Mouse (Mus musculus): ENCODE data around the gene Rrh. TPM values are rescaled to one million over a fixed set of nuclear protein-coding genes. Genes with fewer than 3 reads are reported as not detected.
"Not testable (repeated sequence)": the region's sequence is repeated elsewhere in the genome, so short reads cannot be mapped to it uniquely, and the experiment has no call there.

The Rrh gene
- polyA plus RNA-seq, 1 experiment from 2014 or later = not detected

DNA sequence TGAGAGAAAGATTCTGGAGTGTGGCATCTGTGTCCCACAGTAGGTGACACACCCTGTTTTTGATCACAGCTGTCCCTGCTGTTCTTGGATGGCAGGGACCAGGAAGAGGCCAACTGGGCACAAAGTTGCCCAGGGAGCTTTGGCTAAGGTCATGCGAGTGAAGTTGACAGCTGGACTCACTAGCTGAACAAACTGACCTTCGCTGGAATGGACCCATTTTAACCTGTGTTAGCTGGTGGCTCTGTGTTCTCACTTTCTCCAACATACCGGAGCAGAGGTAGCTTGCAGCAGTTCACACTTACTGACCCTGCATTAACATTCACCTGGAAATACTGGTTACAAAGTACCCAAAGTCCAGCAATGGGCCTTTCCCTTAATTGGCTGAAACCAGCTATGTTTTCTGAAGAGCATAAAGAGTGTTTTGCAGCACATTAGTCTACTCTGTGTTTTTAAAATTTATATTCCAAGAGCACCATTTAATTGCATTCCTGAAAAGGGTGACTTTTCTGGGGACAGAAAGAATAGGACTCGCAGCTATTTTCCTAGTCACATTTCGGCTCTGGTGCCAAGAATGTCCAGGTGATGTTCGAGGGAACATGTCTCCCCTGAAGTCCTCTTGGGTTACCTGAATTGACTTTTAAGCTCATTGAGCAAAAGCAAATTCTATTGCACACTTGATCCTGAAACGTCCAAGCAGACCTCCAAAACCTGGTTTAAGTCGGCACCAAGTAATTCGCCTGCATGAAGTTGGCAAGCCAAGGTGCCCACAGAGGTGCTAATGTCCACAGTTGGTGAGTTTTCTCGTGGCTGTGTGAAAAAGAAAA lies 55.2 kb downstream of the Rrh start:
- WGBS = 78% methylated on average over 10 of the region's 10 CpGs
- Histone ChIP-seq H3K36me3 (no peaks in the 10 kb centered on the region), H3K27me3 (ENCODE audit: insufficient read depth, poor library complexity, severe bottlenecking) (no peaks in the 10 kb centered on the region), H3K9me3 (no peaks in the 10 kb centered on the region), H3K4me3 (no peak overlapping the region), H3K4me1 (no peaks in the 10 kb centered on the region), H3K27ac (no peak overlapping the region)
- DNase-seq (ENCODE audit: low spot score) = no peak

DNA sequence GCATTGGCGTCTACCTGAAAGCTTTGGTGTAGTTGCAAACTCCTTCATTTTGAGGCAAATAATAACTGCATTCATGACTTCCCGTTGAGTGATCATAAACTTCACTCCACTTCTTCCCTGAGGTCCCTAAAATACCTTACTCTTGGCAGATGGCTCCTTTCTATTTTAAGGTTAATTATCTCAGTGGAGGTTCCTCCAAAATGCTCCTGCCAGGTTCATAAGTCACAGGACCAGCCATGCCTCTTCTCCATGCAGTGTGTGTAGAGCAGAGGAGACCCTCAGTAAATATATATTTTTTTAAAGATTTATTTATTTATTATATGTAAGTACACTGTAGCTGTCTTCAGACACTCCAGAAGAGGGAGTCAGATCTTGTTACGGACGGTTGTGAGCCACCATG lies 56.3 kb downstream of the Rrh start:
- H3K4me1 ChIP-seq = no peaks in the 10 kb centered on the region
- H3K9me3 ChIP-seq = no peaks in the 10 kb centered on the region
- DNase-seq (ENCODE audit: low spot score) = no peak
- H3K27ac ChIP-seq = no peak overlapping the region
- 81% methylated on average over 4 of the region's 4 CpGs for WGBS
- no peak overlapping the region for H3K4me3 ChIP-seq
- no peaks in the 10 kb centered on the region for H3K36me3 ChIP-seq
- H3K27me3 ChIP-seq (ENCODE audit: insufficient read depth, poor library complexity, severe bottlenecking) = no peaks in the 10 kb centered on the region

DNA sequence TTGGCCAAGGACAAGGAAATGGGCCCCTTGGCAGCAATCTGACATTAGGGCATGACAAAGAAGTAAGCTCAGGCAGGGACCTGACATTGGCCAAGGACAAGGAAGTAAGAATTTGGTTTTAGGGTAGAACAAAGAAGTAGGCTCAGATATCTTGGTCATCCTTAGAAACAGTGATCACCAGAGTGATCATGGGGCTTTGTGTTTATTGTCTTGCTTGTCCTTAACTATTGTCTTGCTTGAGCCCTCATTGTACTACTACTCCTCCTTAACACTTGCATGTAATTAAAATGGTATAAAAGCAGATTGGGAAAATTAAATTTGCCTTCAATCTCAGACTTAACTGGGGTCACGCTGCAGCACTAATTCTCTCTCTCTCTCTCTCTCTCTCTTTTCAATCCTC lies 64.8 kb downstream of the Rrh start:
- H3K36me3 ChIP-seq; H3K27ac ChIP-seq; DNase-seq (ENCODE audit: low spot score); H3K4me3 ChIP-seq; H3K9me3 ChIP-seq: not testable (repeated sequence)
- Histone ChIP-seq H3K4me1 (peaks cover 23% of the 10 kb centered on the region), H3K27me3 (ENCODE audit: insufficient read depth, poor library complexity, severe bottlenecking) (peaks cover 10% of the 10 kb centered on the region; the same call in 1 of the 2 replicates)
- WGBS = 92% methylated on average over 1 of the region's 1 CpGs

DNA sequence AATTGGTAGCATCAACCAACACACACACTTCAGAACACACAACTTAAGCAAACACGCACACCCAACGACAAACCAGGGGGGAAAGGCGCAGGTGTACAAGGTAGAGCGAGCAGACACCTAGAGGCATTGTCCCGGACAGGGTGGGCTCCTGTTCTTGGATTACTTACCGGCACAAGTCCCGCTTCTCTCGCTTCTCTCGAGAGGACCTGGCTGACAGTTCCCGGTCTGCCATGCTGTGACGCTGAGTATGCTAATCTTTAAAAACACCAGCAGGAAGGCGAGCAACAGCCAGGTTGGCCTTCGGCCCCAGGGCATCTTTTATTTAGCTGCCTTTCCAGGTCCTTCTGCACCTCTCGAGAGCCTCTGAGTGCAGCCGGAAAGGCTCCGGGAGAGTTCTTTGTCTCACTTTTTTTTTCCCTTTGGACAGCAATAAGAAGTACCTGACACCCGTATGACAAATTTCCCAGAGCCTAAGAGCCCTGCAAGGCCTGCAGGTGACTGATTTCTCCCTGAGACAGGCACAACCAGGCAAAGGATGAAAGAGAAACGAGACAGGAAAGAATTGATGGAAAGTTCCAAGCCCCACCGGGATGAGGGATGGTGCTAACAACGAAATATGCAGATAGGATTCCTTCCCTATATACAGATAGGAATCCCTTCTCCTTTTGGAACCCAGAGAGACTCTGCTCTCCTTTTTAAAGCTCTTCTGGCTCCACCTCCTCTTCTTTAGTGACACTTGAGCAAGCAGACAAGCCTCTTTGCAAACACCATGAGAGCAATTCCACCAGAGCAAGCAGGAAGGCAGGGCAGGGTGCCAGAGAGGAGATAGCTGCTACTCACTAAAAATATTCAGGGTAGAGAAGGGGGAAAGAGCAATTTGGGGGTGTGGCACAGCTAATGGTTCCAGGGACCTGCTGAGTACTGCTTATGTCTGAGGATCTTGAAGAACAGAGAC lies 67.5 kb downstream of the Rrh start, which contains the start of gene Egf:
Gene Egf, minus strand, starts transcription at position 667 of the 955 bp plus-strand sequence.
- Histone ChIP-seq H3K27ac (0 out of 2 replicates have a peak within 1 kb of the TSS, but pooled peaks have one; percentile 17), H3K36me3 (no peaks in the 10 kb centered on the region), H3K27me3 (ENCODE audit: insufficient read depth, poor library complexity, severe bottlenecking) (peaks cover 10% of the 10 kb centered on the region; the same call in 1 of the 2 replicates), H3K9me3 (no peaks in the 10 kb centered on the region), H3K4me1 (peaks cover 23% of the 10 kb centered on the region), H3K4me3 (peak within 1 kb of the TSS; percentile 51)
- WGBS = 11% methylated on average over 20 of the region's 20 CpGs
- DNase-seq (ENCODE audit: low spot score) = no peak

Other genes with a start within 250 kb of the Rrh start
- 1.1 and 1.3 TPM in 2 replicates for gene Egf, start 67.3 kb downstream of the Rrh start, polyA plus RNA-seq (2016; fragmentation: Nextera tagmentation; extraction: Ambion mirVana)
- 0.08 TPM in 1 of 2 replicates, not detected in the other for gene Lrit3, start 18.6 kb downstream of the Rrh start, polyA plus RNA-seq (2016; fragmentation: Nextera tagmentation; extraction: Ambion mirVana)
- 59.0 and 97.1 TPM in 2 replicates for gene Gar1, start 8.8 kb upstream of the Rrh start, polyA plus RNA-seq (2016; fragmentation: Nextera tagmentation; extraction: Ambion mirVana)
- 0.67 and 5.9 TPM in 2 replicates for gene Cfi, start 13.3 kb upstream of the Rrh start, polyA plus RNA-seq (2016; fragmentation: Nextera tagmentation; extraction: Ambion mirVana)
- 53.3 and 64.1 TPM in 2 replicates for gene Pla2g12a, start 56.0 kb upstream of the Rrh start, polyA plus RNA-seq (2016; fragmentation: Nextera tagmentation; extraction: Ambion mirVana)
- 78.4 and 99.8 TPM in 2 replicates for gene Casp6, start 78.8 kb upstream of the Rrh start, polyA plus RNA-seq (2016; fragmentation: Nextera tagmentation; extraction: Ambion mirVana)
- 3.9 and 6.0 TPM in 2 replicates for gene Mcub, start 147.6 kb upstream of the Rrh start, polyA plus RNA-seq (2016; fragmentation: Nextera tagmentation; extraction: Ambion mirVana)
- gene Sec24b, start 239.0 kb upstream of the Rrh start, polyA plus RNA-seq (2016; fragmentation: Nextera tagmentation; extraction: Ambion mirVana) = 33.6 and 34.9 TPM in 2 replicates

All from heart, embryonic 10.5 days (tissue).